Mouse (Mus musculus): Measurements from ENCODE around the gene Igsf9. TPM values are rescaled to one million over a fixed set of nuclear protein-coding genes. Genes with fewer than 3 reads are reported as not detected.

Gene Igsf9
- total and polyA plus RNA-seq, 3 experiments: 0.38 TPM; not detected in 2

GRCm38 (mm10) chr1:172436785-172437184 lies 44.8 kb upstream of the Igsf9 start:
- Histone ChIP-seq H3K4me3 (ENCODE audit: low read depth, low read length) (no peak overlapping the region), H3K9me3 (replicated peaks) (no peaks in the 10 kb centered on the region), H3K27me3 (ENCODE audit: insufficient read depth, low read length) (no peaks in the 10 kb centered on the region; the same call in 1 of the 2 replicates), H3K36me3 (replicated peaks) (no peaks in the 10 kb centered on the region), H3K4me1 (ENCODE audit: insufficient read depth, low read depth, low read length) (no peaks in the 10 kb centered on the region)
- ATAC-seq (ENCODE audit: extremely low read depth, insufficient number of reproducible peaks, low FRiP score, poor library complexity, severe bottlenecking) (no peak), DNase-seq (ENCODE audit: low spot score) (no peak)
- TF ChIP-seq GATA2 (IDR thresholded peaks at IDR 0.05; ENCODE audit: borderline replicate concordance, low read depth, low read length) (no peak), TAL1 (conservative IDR thresholded peaks at IDR 0.05; ENCODE audit: low read depth, low read length) (no peak), CTCF (IDR thresholded peaks at IDR 0.05; ENCODE audit: low read depth, low read length) (no peak), GATA1 (IDR thresholded peaks at IDR 0.05; ENCODE audit: borderline replicate concordance, low read length) (no peak), POLR2AphosphoS5 (IDR thresholded peaks at IDR 0.05; ENCODE audit: insufficient replicate concordance, low read depth, low read length) (no peak)

- ATAC-seq (ENCODE audit: extremely low read depth, insufficient number of reproducible peaks, low FRiP score, poor library complexity, severe bottlenecking) (no peak), DNase-seq (ENCODE audit: low spot score) (no peak)
- TF ChIP-seq CTCF (IDR thresholded peaks at IDR 0.05; ENCODE audit: low read depth, low read length) (no peak), TAL1 (conservative IDR thresholded peaks at IDR 0.05; ENCODE audit: low read depth, low read length) (no peak), GATA1 (IDR thresholded peaks at IDR 0.05; ENCODE audit: borderline replicate concordance, low read length) (no peak), GATA2 (IDR thresholded peaks at IDR 0.05; ENCODE audit: borderline replicate concordance, low read depth, low read length) (no peak), POLR2AphosphoS5 (IDR thresholded peaks at IDR 0.05; ENCODE audit: insufficient replicate concordance, low read depth, low read length) (no peak)
- no peaks in the 10 kb centered on the region for H3K4me1 ChIP-seq (ENCODE audit: insufficient read depth, low read depth, low read length)
- H3K4me3 ChIP-seq (ENCODE audit: low read depth, low read length): no peak overlapping the region
- H3K27me3 ChIP-seq (ENCODE audit: insufficient read depth, low read length): peaks cover 3% of the 10 kb centered on the region; the same call in 1 of the 2 replicates
- no peaks in the 10 kb centered on the region for H3K36me3 ChIP-seq (replicated peaks)
- H3K9me3 ChIP-seq (replicated peaks): no peaks in the 10 kb centered on the region
Measured at GRCm38 (mm10) chr1:172438621-172439020, 43.0 kb upstream of the Igsf9 start.

DNA sequence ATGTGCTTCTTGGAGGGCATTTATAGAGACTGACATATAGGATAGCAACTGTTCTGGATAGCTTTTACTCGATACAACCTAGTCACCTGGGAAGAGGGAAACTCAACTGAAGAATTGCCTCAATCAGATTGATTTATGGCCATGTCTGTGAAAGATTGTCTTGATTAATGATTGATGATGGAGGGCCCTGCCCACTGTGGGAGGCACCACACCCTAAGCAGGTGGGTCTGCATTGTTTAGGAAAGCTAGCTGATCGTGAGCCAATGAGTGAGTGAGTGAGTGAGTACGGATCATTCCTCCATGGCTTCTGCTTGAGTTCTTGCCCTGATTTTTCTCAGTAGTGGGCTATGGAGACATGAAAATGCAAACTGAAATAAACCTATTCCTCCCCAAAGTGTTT lies 41.1 kb upstream of the Igsf9 start:
- no peak for ATAC-seq (ENCODE audit: extremely low read depth, insufficient number of reproducible peaks, low FRiP score, poor library complexity, severe bottlenecking)
- H3K36me3 ChIP-seq (replicated peaks): no peaks in the 10 kb centered on the region
- H3K9me3 ChIP-seq (replicated peaks): no peaks in the 10 kb centered on the region
- H3K4me3 ChIP-seq (ENCODE audit: low read depth, low read length): no peak overlapping the region
- H3K4me1 ChIP-seq (ENCODE audit: insufficient read depth, low read depth, low read length): no peaks in the 10 kb centered on the region
- DNase-seq (ENCODE audit: low spot score): no peak
- TF ChIP-seq CTCF (IDR thresholded peaks at IDR 0.05; ENCODE audit: low read depth, low read length) (no peak), GATA1 (IDR thresholded peaks at IDR 0.05; ENCODE audit: borderline replicate concordance, low read length) (no peak), POLR2AphosphoS5 (IDR thresholded peaks at IDR 0.05; ENCODE audit: insufficient replicate concordance, low read depth, low read length) (no peak), TAL1 (conservative IDR thresholded peaks at IDR 0.05; ENCODE audit: low read depth, low read length) (no peak), GATA2 (IDR thresholded peaks at IDR 0.05; ENCODE audit: borderline replicate concordance, low read depth, low read length) (no peak)
- peaks cover 3% of the 10 kb centered on the region; the same call in 1 of the 2 replicates for H3K27me3 ChIP-seq (ENCODE audit: insufficient read depth, low read length)

DNA sequence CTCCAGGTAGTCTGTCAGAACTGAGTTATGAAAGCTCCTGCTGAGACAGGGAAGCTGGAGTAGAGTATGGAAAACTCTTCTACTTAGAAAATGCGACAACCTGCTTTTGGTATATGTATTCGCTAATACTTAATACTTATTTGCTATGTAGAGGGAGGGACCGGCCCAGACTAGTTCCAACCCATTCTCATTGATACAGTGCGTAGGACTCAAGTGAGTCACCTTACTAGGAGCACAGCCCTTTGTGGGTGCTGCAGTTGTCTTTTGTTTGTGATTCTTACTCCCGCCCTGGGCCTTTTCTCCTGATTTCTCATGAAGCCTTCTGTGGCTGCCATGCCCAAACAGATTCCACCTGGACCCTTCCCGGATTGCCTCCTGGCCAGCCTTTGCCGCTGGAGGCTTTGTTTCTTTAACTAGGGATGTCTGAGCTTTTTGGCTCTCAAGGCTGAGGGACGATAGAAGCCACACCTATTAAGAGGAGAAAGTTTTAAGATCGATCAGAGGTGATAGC lies 39.6 kb upstream of the Igsf9 start:
- H3K4me1 ChIP-seq (ENCODE audit: insufficient read depth, low read depth, low read length): no peaks in the 10 kb centered on the region
- no peak for DNase-seq (ENCODE audit: low spot score)
- TF ChIP-seq POLR2AphosphoS5 (IDR thresholded peaks at IDR 0.05; ENCODE audit: insufficient replicate concordance, low read depth, low read length) (no peak), GATA1 (IDR thresholded peaks at IDR 0.05; ENCODE audit: borderline replicate concordance, low read length) (no peak), TAL1 (conservative IDR thresholded peaks at IDR 0.05; ENCODE audit: low read depth, low read length) (no peak), CTCF (IDR thresholded peaks at IDR 0.05; ENCODE audit: low read depth, low read length) (no peak), GATA2 (IDR thresholded peaks at IDR 0.05; ENCODE audit: borderline replicate concordance, low read depth, low read length) (no peak)

DNA sequence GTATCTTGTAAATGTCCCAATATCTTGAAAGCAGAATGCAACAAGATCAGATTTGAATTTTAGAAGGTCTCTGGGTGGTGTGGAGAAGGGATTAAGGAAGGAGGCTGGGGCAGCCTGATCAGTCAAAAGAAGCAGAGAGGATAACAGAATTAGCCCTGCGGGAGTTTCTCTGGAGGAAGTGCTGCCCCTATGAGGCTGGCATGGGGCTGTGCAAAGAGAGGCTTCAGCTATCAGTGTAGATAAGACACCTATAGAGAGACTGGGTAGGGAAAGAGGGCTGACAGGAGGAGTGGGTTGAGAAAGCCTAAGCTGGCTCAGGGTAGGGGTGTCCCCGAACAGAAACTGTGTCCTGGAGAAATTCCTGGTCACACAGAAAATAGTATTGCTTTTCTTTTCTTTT lies 31.4 kb upstream of the Igsf9 start:
- Histone ChIP-seq H3K9me3 (replicated peaks) (no peaks in the 10 kb centered on the region), H3K27me3 (ENCODE audit: insufficient read depth, low read length) (no peaks in the 10 kb centered on the region), H3K4me1 (ENCODE audit: insufficient read depth, low read depth, low read length) (no peaks in the 10 kb centered on the region), H3K36me3 (replicated peaks) (no peaks in the 10 kb centered on the region), H3K4me3 (ENCODE audit: low read depth, low read length) (no peak overlapping the region)
- TF ChIP-seq GATA2 (IDR thresholded peaks at IDR 0.05; ENCODE audit: borderline replicate concordance, low read depth, low read length) (no peak), GATA1 (IDR thresholded peaks at IDR 0.05; ENCODE audit: borderline replicate concordance, low read length) (no peak), POLR2AphosphoS5 (IDR thresholded peaks at IDR 0.05; ENCODE audit: insufficient replicate concordance, low read depth, low read length) (no peak), CTCF (IDR thresholded peaks at IDR 0.05; ENCODE audit: low read depth, low read length) (no peak), TAL1 (conservative IDR thresholded peaks at IDR 0.05; ENCODE audit: low read depth, low read length) (no peak)
- DNase-seq (ENCODE audit: low spot score) (no peak), ATAC-seq (ENCODE audit: extremely low read depth, insufficient number of reproducible peaks, low FRiP score, poor library complexity, severe bottlenecking) (no peak)

More for the DNA sequence above, 39.6 kb upstream of the Igsf9 start:
- no peak overlapping the region for H3K4me3 ChIP-seq (ENCODE audit: low read depth, low read length)
- H3K9me3 ChIP-seq (replicated peaks): no peaks in the 10 kb centered on the region
- H3K27me3 ChIP-seq (ENCODE audit: insufficient read depth, low read length): 0 out of 2 replicates have a peak, but pooled peaks cover 3% of the 10 kb centered on the region
- H3K36me3 ChIP-seq (replicated peaks): no peaks in the 10 kb centered on the region
- ATAC-seq (ENCODE audit: extremely low read depth, insufficient number of reproducible peaks, low FRiP score, poor library complexity, severe bottlenecking): no peak

DNA sequence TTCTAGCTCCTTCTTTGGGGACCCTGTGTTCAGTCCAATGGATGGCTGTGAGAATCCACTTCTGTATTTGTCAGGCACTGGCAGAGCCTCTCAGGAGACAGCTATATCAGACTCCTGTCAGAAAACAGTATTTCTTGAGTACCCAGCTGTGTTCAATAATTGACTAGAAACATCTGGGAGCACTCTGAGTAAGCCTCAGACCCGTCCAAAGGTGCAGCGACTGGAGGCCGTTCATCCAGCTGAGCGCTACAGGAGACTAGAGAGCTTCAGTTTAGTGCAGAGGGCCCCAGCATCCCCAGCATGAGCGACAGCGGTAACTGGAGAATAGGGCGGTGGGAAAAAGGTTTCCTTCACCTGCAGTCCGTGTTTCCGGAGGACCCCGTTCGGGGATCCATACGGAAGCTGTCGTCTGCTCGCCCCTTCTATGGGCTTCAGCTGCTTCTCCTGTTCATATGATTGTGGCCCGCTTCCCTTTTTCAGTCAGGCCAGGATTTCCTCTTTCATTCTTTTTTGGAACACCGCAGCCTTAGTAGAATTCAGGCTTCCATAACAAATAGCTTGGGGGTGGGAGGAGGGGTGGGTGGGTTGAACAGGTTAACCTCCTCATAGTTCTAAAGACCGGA lies 30.6 kb upstream of the Igsf9 start:
- H3K36me3 ChIP-seq (replicated peaks): no peaks in the 10 kb centered on the region
- ATAC-seq (ENCODE audit: extremely low read depth, insufficient number of reproducible peaks, low FRiP score, poor library complexity, severe bottlenecking) (no peak), DNase-seq (ENCODE audit: low spot score) (no peak)
- no peaks in the 10 kb centered on the region for H3K9me3 ChIP-seq (replicated peaks)
- no peak overlapping the region for H3K4me3 ChIP-seq (ENCODE audit: low read depth, low read length)
- no peak for TF ChIP-seq POLR2AphosphoS5 (IDR thresholded peaks at IDR 0.05; ENCODE audit: insufficient replicate concordance, low read depth, low read length)
- TF ChIP-seq TAL1 (conservative IDR thresholded peaks at IDR 0.05; ENCODE audit: low read depth, low read length): no peak
- TF ChIP-seq CTCF (IDR thresholded peaks at IDR 0.05; ENCODE audit: low read depth, low read length): no peak
- TF ChIP-seq GATA2 (IDR thresholded peaks at IDR 0.05; ENCODE audit: borderline replicate concordance, low read depth, low read length): no peak
- no peak for TF ChIP-seq GATA1 (IDR thresholded peaks at IDR 0.05; ENCODE audit: borderline replicate concordance, low read length)
- H3K27me3 ChIP-seq (ENCODE audit: insufficient read depth, low read length): no peaks in the 10 kb centered on the region
- H3K4me1 ChIP-seq (ENCODE audit: insufficient read depth, low read depth, low read length): no peaks in the 10 kb centered on the region

Measured in G1E (cell line).